Comparison of ENCODE assay signal across 19 mouse cellular contexts in the genomic region with DNA sequence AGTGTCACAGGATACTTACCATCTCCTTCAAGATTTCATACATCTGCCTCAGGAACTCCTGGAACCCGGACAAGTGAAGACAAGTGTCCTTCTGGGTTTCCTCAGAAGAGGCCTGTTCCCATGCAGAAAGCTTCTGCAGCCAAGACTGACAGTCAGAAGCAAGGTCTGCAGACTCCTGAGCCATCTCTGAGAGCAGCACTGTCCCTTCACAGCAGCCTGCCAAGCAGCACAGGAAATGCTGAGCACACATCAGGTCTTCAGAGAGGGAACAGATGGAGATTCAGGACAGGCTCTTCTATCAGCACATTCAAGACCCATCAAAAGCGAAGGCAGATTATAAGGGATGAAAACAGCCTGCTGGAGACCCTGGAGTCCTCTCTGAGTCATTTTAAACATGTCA.
A peak's percentile ranks its signal among the peaks of the same experiment; 100 is the strongest.
DNase-seq lines count a peak whose midpoint lies in the region; ATAC-seq and TF ChIP-seq lines count a peak whose summit lies in the region.
"Had no signal": no experiment of that assay in that cellular context is flagged by ENCODE, and none has a peak within 500 bp of the region (broad histone marks: within the 10 kb centered on the region; RNA-seq: fewer than 3 reads in every experiment).

No protein-coding gene starts in this region.

- H3K36me3 ChIP-seq in stomach, embryonic 16.5 days (ENCODE audit: control insufficient read depth, insufficient read depth, low read length), result no peaks in the 10 kb centered on the region
- H3K36me3 ChIP-seq in stomach, postnatal 0 days (ENCODE audit: control insufficient read depth, insufficient read depth, low read length), result no peaks in the 10 kb centered on the region
- H3K36me3 ChIP-seq in lung, postnatal 0 days (ENCODE audit: insufficient read depth, low read length), result no peaks in the 10 kb centered on the region
- H3K36me3 ChIP-seq: forebrain, embryonic 12.5 days had no signal

- H3K4me3 ChIP-seq in stomach, embryonic 16.5 days (replicated peaks; ENCODE audit: low read length), result no peak overlapping the region
- H3K4me3 ChIP-seq in stomach, postnatal 0 days (ENCODE audit: low read depth, low read length), result no peak overlapping the region
- H3K4me3 ChIP-seq in lung, postnatal 0 days (ENCODE audit: low read depth, low read length), result no peak overlapping the region
- H3K4me3 ChIP-seq: forebrain, embryonic 12.5 days; midbrain, embryonic 12.5 days had no signal

- TF ChIP-seq CTCF in stomach, postnatal 0 days (IDR thresholded peaks at IDR 0.05; ENCODE audit: low read depth), result no peak
- TF ChIP-seq CTCF in lung, postnatal 0 days (IDR thresholded peaks at IDR 0.05), result no peak

- H3K4me1 ChIP-seq in stomach, embryonic 16.5 days (ENCODE audit: control insufficient read depth, insufficient read depth, low read length), result 0 out of 2 replicates have a peak, but pooled peaks cover 3% of the 10 kb centered on the region
- no peaks in the 10 kb centered on the region for H3K4me1 ChIP-seq in stomach, postnatal 0 days (replicated peaks; ENCODE audit: control insufficient read depth, insufficient read depth)
- H3K4me1 ChIP-seq in lung, postnatal 0 days (ENCODE audit: insufficient read depth, low read depth, low read length), result no peaks in the 10 kb centered on the region
- H3K4me1 ChIP-seq: midbrain, embryonic 12.5 days had no signal

- H3K9ac ChIP-seq in stomach, embryonic 16.5 days (ENCODE audit: low read length), result no peak overlapping the region
- H3K9ac ChIP-seq in stomach, postnatal 0 days (ENCODE audit: low read length), result no peak overlapping the region
- no peak overlapping the region for H3K9ac ChIP-seq in lung, postnatal 0 days (replicated peaks; ENCODE audit: low read depth)
- H3K9ac ChIP-seq: forebrain, embryonic 12.5 days; midbrain, embryonic 12.5 days had no signal

- no peak for TF ChIP-seq EP300 in stomach, postnatal 0 days (optimal IDR thresholded peaks at IDR 0.05)
- no peak for TF ChIP-seq EP300 in lung, postnatal 0 days (IDR thresholded peaks at IDR 0.05)

- peak; percentile 73 for ATAC-seq in cerebellum, adult (ENCODE audit: insufficient number of reproducible peaks, low FRiP score, low TSS enrichment)
- ATAC-seq in stomach, embryonic 16.5 days (ENCODE audit: insufficient read depth, low FRiP score), result peak; percentile 29; the same call in 1 of the 2 replicates
- ATAC-seq in stomach, postnatal 0 days (ENCODE audit: low FRiP score, low TSS enrichment), result no peak
- no peak; the same call in 1 of the 2 replicates for ATAC-seq in lung, postnatal 0 days
- ATAC-seq: CD4-positive, CD25-positive, alpha-beta regulatory T cell, adult 4 months; hindbrain, postnatal 0 days had no signal

- no peak overlapping the region for H3K27ac ChIP-seq in stomach, embryonic 16.5 days (ENCODE audit: low read length)
- H3K27ac ChIP-seq in stomach, postnatal 0 days (replicated peaks), result no peak overlapping the region
- no peak overlapping the region for H3K27ac ChIP-seq in lung, postnatal 0 days (ENCODE audit: low read length)
- H3K27ac ChIP-seq: forebrain, embryonic 12.5 days; hindbrain, postnatal 0 days; midbrain, embryonic 12.5 days had no signal

- no peak for DNase-seq in cerebellum, postnatal 4 days (ENCODE audit: low spot score in 2 of 2)
- no peak for DNase-seq in stomach, postnatal 0 days (ENCODE audit: low spot score)
- peak; percentile 34 to 68 for DNase-seq in heart, adult 9 months (ENCODE audit: low spot score in 2 of 2)
- DNase-seq in frontal cortex, postnatal 14 days (ENCODE audit: low spot score in 2 of 2), result no peak
- DNase-seq in right cerebral cortex, postnatal 14 days, result no peak
- no peak for DNase-seq in lung, postnatal 0 days (ENCODE audit: low spot score)
- DNase-seq: gastrocnemius, postnatal 25 days; kidney, adult 8-10 months; kidney, postnatal 36 days; lung, postnatal 36 days; retina, postnatal 1 day; thymus, adult 2 months had no signal

- no peak overlapping the region for H3K4me2 ChIP-seq in stomach, embryonic 16.5 days (ENCODE audit: low read depth, low read length)
- H3K4me2 ChIP-seq in stomach, postnatal 0 days (replicated peaks; ENCODE audit: low read depth), result no peak overlapping the region
- H3K4me2 ChIP-seq in lung, postnatal 0 days (replicated peaks; ENCODE audit: low read depth, low read length), result no peak overlapping the region
- H3K4me2 ChIP-seq: forebrain, embryonic 12.5 days; midbrain, embryonic 12.5 days had no signal

- H3K27me3 ChIP-seq in stomach, embryonic 16.5 days (ENCODE audit: control insufficient read depth, insufficient read depth, low read length), result no peaks in the 10 kb centered on the region
- no peaks in the 10 kb centered on the region for H3K27me3 ChIP-seq in stomach, postnatal 0 days (ENCODE audit: control insufficient read depth, insufficient read depth, low read length)
- no peaks in the 10 kb centered on the region for H3K27me3 ChIP-seq in lung, postnatal 0 days (replicated peaks; ENCODE audit: insufficient read depth, low read length)
- H3K27me3 ChIP-seq: forebrain, embryonic 12.5 days; midbrain, embryonic 12.5 days had no signal

- WGBS in stomach, embryonic 16.5 days, result 53% methylated on average over 2 of the region's 2 CpGs
- 57% methylated on average over 2 of the region's 2 CpGs for WGBS in stomach, postnatal 0 days
- WGBS in lung, postnatal 0 days, result 50% methylated on average over 2 of the region's 2 CpGs

- no peaks in the 10 kb centered on the region for H3K9me3 ChIP-seq in stomach, embryonic 16.5 days (replicated peaks; ENCODE audit: control insufficient read depth, low read length)
- no peaks in the 10 kb centered on the region for H3K9me3 ChIP-seq in stomach, postnatal 0 days (ENCODE audit: control insufficient read depth, low read length)
- H3K9me3 ChIP-seq in lung, postnatal 0 days (ENCODE audit: low read length), result no peaks in the 10 kb centered on the region
- H3K9me3 ChIP-seq: forebrain, embryonic 12.5 days; G1E; midbrain, embryonic 12.5 days had no signal

Comparison
In these comparisons a context has a peak if more than half of its experiments do, and no peak if none do; other contexts are left out.
1. ATAC-seq: peak in cerebellum, adult (single experiment) and stomach, embryonic 16.5 days (single experiment); none in stomach, postnatal 0 days (single experiment) and lung, postnatal 0 days (single experiment).
2. DNase-seq: peak in heart, adult 9 months (2 of 2); none in cerebellum, postnatal 4 days (0 of 2), stomach, postnatal 0 days (single experiment), frontal cortex, postnatal 14 days (0 of 2), right cerebral cortex, postnatal 14 days (single experiment) and lung, postnatal 0 days (single experiment).